Mouse (Mus musculus): Measurements from ENCODE around the gene Myo3a. TPM values are rescaled to one million over a fixed set of nuclear protein-coding genes. Genes with fewer than 3 reads are reported as not detected.
A peak's percentile ranks its signal among the peaks of the same experiment; 100 is the strongest.
"Not testable (repeated sequence)": the region's sequence is repeated elsewhere in the genome, so short reads cannot be mapped to it uniquely, and the experiment has no call there.

Myo3a gene
- polyA plus RNA-seq, 1 experiment from 2014 or later = not detected

GRCm38 (mm10) chr2:22587469-22588169, 360.3 kb downstream of the Myo3a start:
- H3K4me1 ChIP-seq; H3K9me3 ChIP-seq (replicated peaks); H3K9ac ChIP-seq; H3K27ac ChIP-seq; H3K4me3 ChIP-seq; H3K36me3 ChIP-seq; H3K27me3 ChIP-seq (replicated peaks); H3K4me2 ChIP-seq: not testable (repeated sequence)
- WGBS (ENCODE audit: insufficient replicate concordance) = 73% methylated on average over 14 of the region's 14 CpGs
- ATAC-seq = peak; percentile 78

- H3K27ac ChIP-seq; H3K9ac ChIP-seq; H3K4me3 ChIP-seq; H3K27me3 ChIP-seq (replicated peaks); H3K4me2 ChIP-seq; H3K4me1 ChIP-seq; H3K36me3 ChIP-seq; H3K9me3 ChIP-seq (replicated peaks): not testable (repeated sequence)
- peak; percentile 44 for ATAC-seq
- WGBS (ENCODE audit: insufficient replicate concordance) = 73% methylated on average over 5 of the region's 5 CpGs
Observed at GRCm38 (mm10) chr2:22588170-22588541, 360.9 kb downstream of the Myo3a start.

- WGBS (ENCODE audit: insufficient replicate concordance) = 64% methylated on average over 12 of the region's 12 CpGs
- peak; percentile 85 for ATAC-seq
- H3K27me3 ChIP-seq (replicated peaks); H3K4me3 ChIP-seq; H3K4me2 ChIP-seq; H3K36me3 ChIP-seq; H3K27ac ChIP-seq; H3K9ac ChIP-seq; H3K4me1 ChIP-seq; H3K9me3 ChIP-seq (replicated peaks): not testable (repeated sequence)
Observed at GRCm38 (mm10) chr2:22588673-22589381, 361.5 kb downstream of the Myo3a start.

GRCm38 (mm10) chr2:22589382-22590205, 362.3 kb downstream of the Myo3a start:
- H3K4me3 ChIP-seq, H3K27ac ChIP-seq: not testable (repeated sequence)

GRCm38 (mm10) chr2:22590206-22590490, 362.8 kb downstream of the Myo3a start:
- no peak for ATAC-seq
- H3K36me3 ChIP-seq = no peaks in the 10 kb centered on the region
- no peaks in the 10 kb centered on the region for H3K9me3 ChIP-seq (replicated peaks)
- H3K27me3 ChIP-seq (replicated peaks) = no peaks in the 10 kb centered on the region
- no peak overlapping the region for H3K4me3 ChIP-seq
- H3K4me2 ChIP-seq = no peak overlapping the region
- no peak overlapping the region for H3K9ac ChIP-seq
- H3K27ac ChIP-seq = no peak overlapping the region
- H3K4me1 ChIP-seq = no peaks in the 10 kb centered on the region

More at GRCm38 (mm10) chr2:22589382-22590205, 362.3 kb downstream of the Myo3a start:
- H3K9me3 ChIP-seq (replicated peaks); H3K9ac ChIP-seq; H3K36me3 ChIP-seq; H3K4me1 ChIP-seq; H3K4me2 ChIP-seq; H3K27me3 ChIP-seq (replicated peaks): not testable (repeated sequence)
- 80% methylated on average over 16 of the region's 17 CpGs for WGBS (ENCODE audit: insufficient replicate concordance)
- ATAC-seq = peak; percentile 82

- no peak overlapping the region for H3K4me3 ChIP-seq
- H3K9me3 ChIP-seq (replicated peaks) = no peaks in the 10 kb centered on the region
- H3K4me1 ChIP-seq = peaks cover 7% of the 10 kb centered on the region
- H3K9ac ChIP-seq = no peak overlapping the region
- H3K27me3 ChIP-seq (replicated peaks) = peaks cover 68% of the 10 kb centered on the region
- no peak overlapping the region for H3K27ac ChIP-seq
- H3K4me2 ChIP-seq = no peak overlapping the region
- ATAC-seq = no peak
- no peaks in the 10 kb centered on the region for H3K36me3 ChIP-seq
- 8% methylated on average over 9 of the region's 9 CpGs for WGBS (ENCODE audit: insufficient replicate concordance)
Observed at GRCm38 (mm10) chr2:22617951-22618350, 390.6 kb downstream of the Myo3a start.

- ATAC-seq = no peak
- Histone ChIP-seq H3K4me1 (peaks cover 7% of the 10 kb centered on the region), H3K9me3 (replicated peaks) (no peaks in the 10 kb centered on the region), H3K9ac (no peak overlapping the region), H3K27me3 (replicated peaks) (peaks cover 83% of the 10 kb centered on the region), H3K27ac (no peak overlapping the region), H3K4me3 (no peak overlapping the region), H3K4me2 (no peak overlapping the region), H3K36me3 (no peaks in the 10 kb centered on the region)
- 6% methylated on average over 12 of the region's 12 CpGs for WGBS (ENCODE audit: insufficient replicate concordance)
Observed at GRCm38 (mm10) chr2:22619416-22619815, 392.1 kb downstream of the Myo3a start.

GRCm38 (mm10) chr2:22620030-22620429, 392.7 kb downstream of the Myo3a start:
- H3K9me3 ChIP-seq (replicated peaks) = no peaks in the 10 kb centered on the region
- no peak overlapping the region for H3K4me2 ChIP-seq
- no peak overlapping the region for H3K4me3 ChIP-seq
- H3K9ac ChIP-seq = no peak overlapping the region
- ATAC-seq = no peak
- H3K36me3 ChIP-seq = no peaks in the 10 kb centered on the region
- WGBS (ENCODE audit: insufficient replicate concordance) = 6% methylated on average over 6 of the region's 6 CpGs
- peaks cover 89% of the 10 kb centered on the region for H3K27me3 ChIP-seq (replicated peaks)
- H3K4me1 ChIP-seq = peaks cover 7% of the 10 kb centered on the region
- no peak overlapping the region for H3K27ac ChIP-seq

- Histone ChIP-seq H3K4me2 (no peak overlapping the region), H3K27ac (no peak overlapping the region), H3K27me3 (replicated peaks) (peaks cover 94% of the 10 kb centered on the region), H3K4me3 (no peak overlapping the region), H3K9me3 (replicated peaks) (no peaks in the 10 kb centered on the region), H3K9ac (no peak overlapping the region), H3K36me3 (no peaks in the 10 kb centered on the region), H3K4me1 (peaks cover 7% of the 10 kb centered on the region)
- WGBS (ENCODE audit: insufficient replicate concordance) = 13% methylated on average over 6 of the region's 7 CpGs
- no peak for ATAC-seq
Observed at GRCm38 (mm10) chr2:22620534-22620933, 393.2 kb downstream of the Myo3a start.

- H3K9ac ChIP-seq = no peak overlapping the region
- H3K27me3 ChIP-seq (replicated peaks) = peaks cover 100% of the 10 kb centered on the region
- no peaks in the 10 kb centered on the region for H3K36me3 ChIP-seq
- no peaks in the 10 kb centered on the region for H3K9me3 ChIP-seq (replicated peaks)
- H3K4me2 ChIP-seq = peak overlapping the region; percentile 57; the same call in 1 of the 2 replicates
- WGBS (ENCODE audit: insufficient replicate concordance) = 8% methylated on average over 20 of the region's 20 CpGs
- no peak for ATAC-seq
- H3K4me1 ChIP-seq = peaks cover 7% of the 10 kb centered on the region
- H3K27ac ChIP-seq = no peak overlapping the region
- no peak overlapping the region; the same call in 1 of the 2 replicates for H3K4me3 ChIP-seq
Observed at GRCm38 (mm10) chr2:22620978-22621827, 393.9 kb downstream of the Myo3a start.

GRCm38 (mm10) chr2:22621828-22622731, 394.8 kb downstream of the Myo3a start, which contains the start of gene Gad2:
Gene Gad2 (plus strand): TSS chr2:22622205.
- Histone ChIP-seq H3K27ac (no peak within 1 kb of the TSS), H3K27me3 (replicated peaks) (peaks cover 99% of the 10 kb centered on the region), H3K9ac (no peak within 1 kb of the TSS), H3K4me2 (peak within 1 kb of the TSS; percentile 57), H3K9me3 (replicated peaks) (no peaks in the 10 kb centered on the region), H3K4me3 (peak within 1 kb of the TSS; percentile 31), H3K36me3 (no peaks in the 10 kb centered on the region), H3K4me1 (peaks cover 7% of the 10 kb centered on the region)
- peak; percentile 58 for ATAC-seq
- WGBS (ENCODE audit: insufficient replicate concordance) = under 1% methylated on average over 55 of the region's 55 CpGs

Measured in liver, embryonic 12.5 days (tissue).